Comparison of ENCODE assay signal across 22 mouse cellular contexts in genomic region chr8:46754355-46754754, GRCm38 (mm10).
"Had no signal": no experiment of that assay in that cellular context is flagged by ENCODE, and none has a peak within 500 bp of the region (broad histone marks: within the 10 kb centered on the region; RNA-seq: fewer than 3 reads in every experiment).

No protein-coding gene starts in this region.

- H3K9ac ChIP-seq: kidney, embryonic 15.5 days; limb, embryonic 12.5 days; limb, embryonic 15.5 days; liver, embryonic 15.5 days; lung, embryonic 15.5 days; midbrain, embryonic 13.5 days; neural tube, embryonic 13.5 days had no signal

- H3K27me3 ChIP-seq: kidney, embryonic 15.5 days; limb, embryonic 12.5 days; limb, embryonic 15.5 days; liver, embryonic 15.5 days; lung, embryonic 15.5 days; megakaryocyte, embryonic 14.5 days; midbrain, embryonic 13.5 days; neural tube, embryonic 13.5 days had no signal

- DNase-seq: kidney, postnatal 10 days; kidney, postnatal 36 days; left cerebral cortex, postnatal 4 days; lung, adult 18-20 months; lung, postnatal 10 days; lung, postnatal 36 days; retina, postnatal 1 day; right cerebral cortex, postnatal 25 days; thymus, adult 2 months; thymus, postnatal 14 days; thymus, postnatal 4 days had no signal

- H3K27ac ChIP-seq: kidney, embryonic 15.5 days; limb, embryonic 12.5 days; limb, embryonic 15.5 days; liver, embryonic 15.5 days; lung, embryonic 15.5 days; midbrain, embryonic 10.5 days; midbrain, embryonic 13.5 days; neural tube, embryonic 13.5 days; stomach, postnatal 0 days had no signal

- H3K36me3 ChIP-seq: limb, embryonic 15.5 days; lung, embryonic 15.5 days; midbrain, embryonic 13.5 days; neural tube, embryonic 13.5 days had no signal

- H3K4me3 ChIP-seq: kidney, embryonic 15.5 days; limb, embryonic 12.5 days; limb, embryonic 15.5 days; liver, embryonic 15.5 days; lung, embryonic 15.5 days; megakaryocyte, embryonic 14.5 days; midbrain, embryonic 10.5 days; midbrain, embryonic 13.5 days; myocyte; neural tube, embryonic 13.5 days had no signal
